Mouse (Mus musculus) layer of hippocampus, postnatal 14 days (tissue): ENCODE data around the gene Gpatch1. TPM values are rescaled to one million over a fixed set of nuclear protein-coding genes. Genes with fewer than 3 reads are reported as not detected.

Experiments
- DNase-seq, 2 experiments: peaks; one replicate each; pipeline ENCODE4 v3.0.0; 2021 to 2022; ENCODE audit warnings: low spot score in 2 of 2, mixed read lengths in 1 of 2
- long read RNA-seq, 2 experiments: library from polyadenylated mRNA; stranded (forward); transcript quantifications; one replicate each; pipeline ENCODE4 v2.0.0; 2021
- total RNA-seq, 2 experiments: library from RNA; stranded (reverse); gene quantifications; 2 replicates each; pipeline ENCODE4 v1.2.3; 2021

Gpatch1 gene
- 10 to 100 TPM; 24.3 to 25.9 TPM for total RNA-seq
- long read RNA-seq, experiment 1, transcript Gpatch1-201 (20 exons, 3,065 nt) = major isoform, 13 of 16 reads
- long read RNA-seq, experiment 1, partial matches to known transcripts = 1 of 16 reads
- long read RNA-seq, experiment 1, other reads (novel, unspliced or antisense) = 2 of 16 reads
- long read RNA-seq, experiment 2, transcript Gpatch1-201 (20 exons, 3,065 nt) = major isoform, 18 of 25 reads
- long read RNA-seq, experiment 2, partial matches to known transcripts = 4 of 25 reads
- long read RNA-seq, experiment 2, other reads (novel, unspliced or antisense) = 3 of 25 reads

GRCm38 (mm10) chr7:35317729-35318609, at the start of gene Gpatch1:
Gene Gpatch1, minus strand, starts transcription at chr7:35318440.
- DNase-seq = peak; percentile 95

DNA sequence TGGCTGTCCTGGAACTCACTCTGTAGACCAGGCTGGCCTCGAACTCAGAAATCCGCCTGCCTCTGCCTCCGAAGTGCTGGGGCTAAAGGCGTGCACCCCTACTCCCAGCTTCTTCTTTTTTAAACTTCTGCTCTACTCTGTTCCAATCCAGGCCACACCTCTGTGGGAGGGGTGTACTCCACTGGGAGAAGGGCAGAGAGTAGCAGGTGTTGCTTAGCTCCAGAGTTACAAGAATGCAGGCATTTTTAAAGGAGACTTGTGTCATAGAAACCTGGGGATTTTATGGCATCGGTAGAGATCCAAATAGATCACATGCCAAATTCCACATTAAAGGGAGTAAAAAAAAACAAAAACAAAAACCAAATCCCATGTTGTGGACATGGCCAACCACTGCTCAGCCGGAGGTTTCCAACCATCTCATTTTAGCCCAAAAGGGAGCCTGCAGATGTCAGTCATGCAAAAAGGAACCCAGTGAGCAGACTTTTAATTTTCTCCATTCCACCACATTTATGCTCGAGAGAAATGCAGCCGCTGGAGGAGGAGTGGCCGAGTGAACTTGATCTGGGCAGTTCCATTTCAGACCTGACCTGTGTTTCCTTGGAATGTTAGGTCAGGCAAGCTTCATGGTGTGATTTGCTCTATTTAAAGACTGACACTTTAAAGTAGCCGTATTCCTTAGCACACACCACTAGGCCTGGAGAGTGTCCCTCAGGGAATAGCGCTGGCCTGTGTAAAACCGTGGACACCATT, 47.1 kb upstream of the Gpatch1 start:
- no peak for DNase-seq

- DNase-seq = no peak
Observed at GRCm38 (mm10) chr7:35362868-35363267, 44.6 kb upstream of the Gpatch1 start.

DNA sequence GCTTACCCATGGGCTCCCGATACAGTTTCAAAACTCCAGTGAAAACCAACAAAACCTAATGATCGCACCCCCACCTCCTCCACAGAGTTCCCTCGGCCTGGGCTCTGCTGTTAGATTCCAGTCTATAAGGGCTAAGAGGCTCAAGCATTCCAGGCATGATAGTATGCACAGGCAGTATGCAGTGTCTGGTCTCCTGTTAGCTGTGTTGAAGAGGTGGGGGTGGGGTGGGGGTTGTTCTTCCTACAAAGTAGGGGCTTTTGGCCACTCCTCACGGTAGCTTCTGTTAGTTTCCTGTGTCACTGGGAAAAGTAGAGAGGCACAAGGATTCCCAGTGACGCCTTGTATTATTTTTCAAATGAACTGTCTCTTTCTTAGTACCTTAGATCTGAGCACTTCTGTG, 44.0 kb upstream of the Gpatch1 start:
- DNase-seq = no peak

DNA sequence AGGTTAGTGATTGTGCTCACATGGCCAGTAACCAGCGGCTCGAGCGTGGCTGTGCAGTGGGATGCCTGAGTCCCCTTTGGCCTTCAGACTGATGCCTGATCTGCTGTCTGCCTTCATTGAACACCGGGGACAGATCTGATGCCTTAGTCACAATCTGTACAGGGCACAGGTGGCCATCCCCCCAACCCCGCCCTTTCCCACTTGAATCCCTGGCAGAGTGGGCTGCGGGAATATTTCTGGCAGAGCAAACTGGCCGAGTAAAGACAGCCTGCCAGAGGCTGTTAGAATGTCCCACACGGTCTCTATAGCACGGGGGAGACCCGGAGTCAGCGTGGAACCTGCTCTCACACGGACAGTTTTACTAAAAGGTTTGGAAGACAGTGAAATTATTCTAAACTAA, 39.4 kb upstream of the Gpatch1 start:
- no peak for DNase-seq

DNA sequence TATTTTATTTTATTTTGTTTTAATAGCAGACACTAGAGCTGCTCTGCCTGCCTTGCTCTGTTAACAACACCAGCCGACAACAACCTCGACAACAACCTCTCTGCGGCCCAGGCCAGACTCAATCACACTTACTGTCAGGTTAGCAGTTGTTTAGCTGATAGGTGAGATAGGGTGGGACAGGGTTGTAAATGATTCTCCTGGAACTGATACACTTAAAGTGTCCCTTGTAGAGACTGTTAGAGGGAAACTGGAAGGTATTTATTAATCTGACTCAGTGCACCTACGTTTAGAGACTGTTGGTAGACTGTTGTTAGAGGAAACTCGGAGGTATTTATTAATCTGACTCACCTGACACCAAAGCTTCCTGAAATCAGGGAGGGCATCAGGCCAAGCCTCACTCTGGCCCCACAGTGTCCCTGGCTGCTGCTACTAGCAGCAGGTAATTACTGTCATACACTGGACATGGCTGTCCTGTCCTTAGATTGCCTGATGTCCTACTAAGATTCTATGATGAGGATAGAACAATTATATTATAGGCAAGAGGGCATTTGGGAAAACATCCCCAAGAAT, 37.1 kb upstream of the Gpatch1 start:
- DNase-seq = no peak

DNA sequence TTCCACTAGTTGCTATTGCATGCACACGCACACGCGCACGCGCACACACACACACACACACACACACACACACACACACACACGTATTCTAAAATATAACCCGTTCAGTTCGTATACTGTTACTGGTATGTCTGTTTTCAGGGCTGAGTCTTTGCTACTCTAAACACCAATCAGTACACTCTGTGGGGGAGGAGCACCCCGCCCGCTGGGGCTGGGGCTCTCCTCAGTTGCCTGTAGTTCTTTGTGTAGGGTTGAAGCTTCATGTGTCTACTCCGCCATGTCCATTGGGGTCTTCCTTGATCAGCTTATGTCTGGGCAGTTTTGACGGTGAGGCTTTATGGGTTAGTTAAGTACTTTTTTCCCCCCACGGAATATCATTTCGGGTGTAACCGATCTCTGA, 35.1 kb upstream of the Gpatch1 start:
- no peak for DNase-seq

GRCm38 (mm10) chr7:35351155-35351554, 32.9 kb upstream of the Gpatch1 start:
- no peak for DNase-seq

DNA sequence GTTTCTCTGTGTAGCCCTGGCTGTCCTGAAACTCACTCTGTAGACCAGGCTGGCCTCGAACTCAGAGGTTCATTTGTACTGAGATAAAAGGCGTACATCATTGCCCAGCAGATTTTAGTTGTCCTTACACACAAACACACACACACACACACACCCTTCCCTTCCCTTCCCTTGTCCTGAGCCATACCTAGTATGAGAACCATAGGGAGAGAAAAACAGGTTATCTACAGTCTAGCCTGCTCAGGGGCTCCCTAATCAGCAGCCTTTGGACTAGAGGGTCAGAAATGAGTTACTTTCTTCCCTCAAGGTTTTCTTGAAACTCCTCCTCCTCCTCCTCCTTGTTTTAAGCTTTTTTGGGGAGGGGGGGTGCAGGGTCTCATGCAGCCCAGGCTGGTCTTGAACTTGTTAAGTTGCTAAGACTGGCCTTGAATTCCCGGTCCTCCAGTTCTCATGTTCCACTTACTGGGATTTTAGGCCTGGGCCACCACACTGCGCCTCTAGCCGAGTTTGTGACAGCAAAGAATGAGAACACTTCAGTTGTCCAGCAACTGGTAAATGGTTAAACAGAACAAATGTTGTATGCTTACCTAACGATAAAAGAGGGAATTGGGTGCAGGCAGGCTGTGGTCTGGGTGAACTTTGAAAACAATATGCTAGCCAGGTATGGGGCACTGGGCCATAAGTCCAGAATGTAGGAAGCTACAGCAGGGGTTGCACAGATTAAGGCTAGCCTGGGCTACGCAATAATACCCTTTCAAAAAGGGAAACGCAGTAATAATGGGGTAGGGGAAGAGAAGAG, 31.8 kb upstream of the Gpatch1 start:
- no peak for DNase-seq

DNA sequence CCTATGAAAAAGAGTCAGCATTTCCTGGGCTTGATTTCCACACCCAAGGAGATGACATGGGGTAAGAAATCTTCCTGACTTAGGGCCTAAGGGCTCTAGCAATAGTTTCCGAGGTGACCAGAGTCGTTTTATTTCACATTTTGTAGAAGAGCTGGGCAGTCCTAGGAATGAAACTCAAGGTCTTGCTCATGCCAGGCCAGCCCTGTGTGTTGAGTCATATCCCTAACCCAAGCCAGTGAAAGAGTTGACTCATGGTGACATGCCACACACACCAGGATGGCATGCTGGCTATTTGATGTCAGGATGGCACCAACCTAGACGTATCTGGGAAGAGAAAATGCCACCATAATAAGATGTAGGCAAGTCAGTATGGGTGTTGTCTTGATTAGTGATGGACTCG, 30.8 kb upstream of the Gpatch1 start:
- no peak for DNase-seq

DNA sequence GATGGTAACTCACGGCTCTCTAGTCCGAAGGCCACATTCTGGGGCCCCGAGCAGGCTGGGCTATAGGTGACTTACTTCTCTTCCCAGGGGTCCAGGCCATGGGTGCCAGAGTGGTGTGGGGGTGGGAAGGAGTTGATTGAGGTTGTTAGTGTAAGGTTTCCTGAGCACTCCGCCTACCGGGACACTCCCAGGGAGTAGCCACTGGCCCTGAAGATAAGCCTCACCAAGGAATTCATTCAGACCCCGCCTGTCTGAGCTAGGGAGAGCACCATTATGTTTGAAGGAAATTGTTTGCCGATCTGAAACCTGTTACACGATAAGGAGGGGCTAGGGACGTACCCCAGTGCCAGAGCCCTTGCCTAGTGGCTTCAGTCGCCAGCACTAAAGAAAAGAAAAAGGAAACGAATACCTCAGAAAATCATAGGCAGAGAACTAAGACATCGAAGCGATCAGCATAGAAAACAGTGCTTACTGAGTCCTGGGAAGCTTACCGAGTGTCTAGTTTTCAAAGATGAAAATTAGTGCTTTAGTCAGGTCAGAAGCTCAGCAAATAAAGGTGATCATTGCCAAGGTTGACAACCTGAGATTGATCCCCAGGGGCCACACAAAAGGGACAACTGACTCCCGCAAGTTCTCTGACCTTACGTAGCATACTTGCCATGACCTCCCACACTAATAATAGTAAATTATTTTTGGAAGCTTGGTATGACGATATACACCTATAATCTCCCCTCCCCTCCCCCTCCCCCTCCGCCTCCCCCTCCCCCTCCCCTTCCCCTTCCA, 29.9 kb upstream of the Gpatch1 start:
- no peak for DNase-seq

DNA sequence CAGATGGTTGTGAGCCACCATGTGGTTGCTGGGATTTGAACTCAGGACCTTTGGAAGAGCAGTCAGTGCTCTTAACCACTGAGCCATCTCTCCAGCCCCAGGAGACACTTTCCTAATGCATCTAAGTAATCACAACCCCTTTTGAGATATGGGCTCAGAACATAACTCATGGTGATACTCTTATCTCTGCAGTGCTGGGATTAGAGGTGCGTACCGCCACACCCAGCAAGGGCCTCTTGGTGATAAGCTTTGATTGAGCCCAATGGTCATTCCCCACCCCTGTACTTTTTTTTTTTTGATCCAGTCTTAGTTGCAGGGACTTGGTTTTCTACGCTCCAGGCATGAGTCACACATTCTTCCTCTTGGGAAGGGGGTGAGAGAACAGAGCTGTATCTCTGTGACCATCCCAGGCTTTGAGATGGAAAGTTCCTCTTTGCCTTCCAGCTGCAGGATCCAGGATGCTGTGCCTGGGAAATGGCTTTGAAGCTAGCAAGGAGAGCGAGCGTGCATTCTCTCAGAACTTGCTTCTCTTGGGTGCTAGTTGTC, 26.6 kb upstream of the Gpatch1 start:
- DNase-seq = no peak

DNA sequence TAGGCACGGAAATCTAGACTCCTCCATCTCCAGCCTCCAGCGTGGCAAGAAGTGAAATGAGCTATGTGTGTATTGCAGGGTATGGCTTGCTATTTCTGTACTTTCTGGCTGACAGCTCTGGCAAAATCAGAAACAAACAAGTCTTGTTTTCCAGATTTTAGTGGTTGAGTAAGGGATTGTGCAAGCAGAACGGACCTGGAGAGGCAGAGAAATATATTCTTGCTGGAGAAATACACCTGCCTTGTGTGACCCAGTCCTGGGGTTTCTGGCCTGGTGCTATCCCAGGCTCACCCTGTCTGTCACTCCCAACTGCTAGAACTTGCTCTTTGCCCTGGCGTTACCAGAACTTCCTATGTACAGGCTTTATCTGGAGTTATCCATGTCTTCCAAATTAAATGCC, 24.3 kb upstream of the Gpatch1 start:
- no peak for DNase-seq

DNA sequence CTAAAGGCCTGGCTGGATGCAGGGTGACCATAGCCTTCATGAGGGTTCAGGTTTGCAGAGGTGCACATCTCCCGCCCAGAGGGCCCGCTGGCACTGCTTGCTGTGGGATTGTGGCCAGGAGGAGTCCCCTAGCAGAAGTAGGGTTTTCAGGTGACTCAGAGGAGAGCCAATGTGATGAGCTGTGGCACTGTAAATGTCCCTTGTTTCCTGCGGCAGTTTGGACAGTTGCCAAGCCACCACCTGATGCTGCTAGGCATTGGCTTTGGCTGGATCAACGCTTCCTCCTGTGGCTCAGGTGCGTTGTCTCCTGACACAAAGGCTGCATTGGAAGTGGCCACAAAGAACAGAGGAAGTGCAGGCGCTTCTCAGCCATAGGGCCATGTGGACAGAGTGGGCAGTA, 23.0 kb upstream of the Gpatch1 start:
- no peak for DNase-seq

DNA sequence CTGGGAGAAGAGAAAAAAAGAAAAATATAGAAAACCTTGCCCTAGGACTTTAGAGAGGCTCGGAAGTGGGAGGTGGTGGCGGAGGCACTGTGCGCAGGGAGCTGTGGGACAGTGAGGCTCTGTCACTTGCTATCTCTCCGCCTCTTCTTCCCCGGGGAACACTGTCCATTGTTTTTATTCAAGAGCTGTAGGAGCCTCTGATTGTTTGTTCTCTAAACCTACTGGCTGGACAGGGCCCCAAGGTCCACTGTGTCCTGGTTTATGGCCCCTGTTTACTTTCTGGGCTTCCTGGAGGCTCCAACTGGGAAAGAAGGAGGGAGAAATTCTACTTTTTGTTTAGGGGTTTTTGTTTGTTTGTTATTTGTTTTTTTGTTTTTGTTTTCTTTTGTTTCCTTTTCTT, 22.0 kb upstream of the Gpatch1 start:
- no peak for DNase-seq

DNA sequence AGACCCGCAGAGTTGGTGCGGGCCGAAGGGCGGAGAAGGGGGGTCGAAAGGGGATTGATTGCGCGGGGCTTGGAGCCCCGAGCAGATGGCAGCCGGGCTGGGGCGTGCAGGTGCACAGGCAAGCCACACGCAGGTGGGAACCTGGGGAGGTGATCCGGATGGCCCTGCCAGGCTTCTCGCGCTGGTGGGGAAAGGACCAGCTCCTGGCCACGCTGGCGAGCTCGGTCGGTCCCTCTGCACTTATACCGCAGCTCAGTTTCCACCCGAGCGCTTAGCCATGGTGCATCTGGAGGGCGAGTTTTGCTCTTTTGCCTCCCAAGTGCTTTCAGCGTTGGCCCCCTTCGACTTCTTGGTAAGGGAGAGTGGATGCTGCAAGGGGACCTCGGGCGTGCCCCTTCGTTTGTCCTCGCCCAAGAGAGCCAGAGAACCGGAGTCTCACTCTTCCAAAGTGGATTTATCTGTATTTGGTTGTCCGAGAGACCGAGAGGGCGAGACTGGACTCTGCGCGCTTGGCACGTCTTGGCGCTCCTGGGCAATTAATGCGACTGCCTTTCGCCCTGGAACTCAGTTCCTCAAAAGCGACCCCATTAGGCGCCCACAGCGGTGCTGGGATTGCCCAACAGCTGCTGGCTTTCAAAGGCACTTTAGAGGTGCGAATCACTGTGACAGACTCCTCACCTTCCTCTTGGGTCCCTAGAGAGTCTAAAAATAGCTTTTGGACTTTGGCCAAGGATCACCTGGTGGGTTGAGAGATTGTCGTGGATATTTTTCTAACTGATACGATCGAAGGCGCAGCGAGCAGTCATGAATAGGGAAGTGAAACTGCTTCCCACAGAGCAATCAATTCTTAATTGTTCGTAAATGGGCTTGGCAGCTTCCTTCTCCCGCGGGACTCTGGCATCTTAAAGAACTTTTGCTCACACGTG, 16.6 kb upstream of the Gpatch1 start:
- DNase-seq = no peak

DNA sequence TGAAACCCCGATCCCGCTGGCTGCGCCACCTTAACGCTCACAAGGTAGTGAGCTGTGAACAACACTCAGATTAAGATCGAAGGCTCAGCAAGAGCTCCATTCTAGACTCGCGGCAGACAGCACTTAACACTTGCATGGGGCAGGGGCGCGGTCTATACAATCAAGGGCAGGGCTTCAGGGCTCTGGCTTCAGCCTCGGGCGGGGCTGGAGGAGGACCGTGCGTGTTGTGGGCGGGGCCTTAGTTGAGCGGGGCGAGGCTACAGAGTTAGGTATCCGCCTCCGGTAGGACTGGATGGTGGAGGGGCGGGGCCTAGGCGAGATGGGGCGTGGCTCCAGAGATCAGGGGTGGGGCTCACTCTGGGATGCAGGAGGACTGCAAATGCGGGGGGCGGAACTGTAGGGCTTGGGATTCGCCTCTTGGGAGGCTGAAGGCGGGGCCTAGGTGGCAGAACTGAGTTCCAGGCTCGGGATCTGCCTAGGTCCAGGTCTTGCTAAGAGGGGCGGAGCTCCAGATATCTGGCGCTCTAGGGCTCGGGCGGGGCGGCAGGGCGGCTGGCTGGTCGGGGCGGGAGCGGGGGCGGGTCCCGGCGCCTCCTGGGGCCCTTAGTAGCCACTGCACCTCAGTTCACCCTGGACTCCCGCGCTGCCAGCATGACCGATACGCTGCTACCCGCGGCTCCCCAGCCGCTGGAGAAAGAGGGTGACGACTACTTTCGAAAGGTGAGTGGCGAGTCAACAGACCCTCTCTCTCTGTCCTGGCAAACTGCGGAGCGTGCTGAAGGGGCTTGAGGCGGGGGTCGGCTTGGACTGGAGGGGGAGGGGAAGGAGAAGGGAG, 15.7 kb upstream of the Gpatch1 start, which contains the start of gene Rhpn2:
Gene Rhpn2, plus strand, starts transcription at position 479 of the 835 bp plus-strand sequence.
- peak; percentile 97 to 99 for DNase-seq
